Mouse (Mus musculus): ENCODE data around the gene Fut1. TPM values are rescaled to one million over a fixed set of nuclear protein-coding genes. Genes with fewer than 3 reads are reported as not detected.

Fut1 gene
- polyA plus RNA-seq, 1 experiment from 2014 or later: not detected

- no peak overlapping the region for H3K4me2 ChIP-seq
- H3K36me3 ChIP-seq: no peaks in the 10 kb centered on the region
- no peaks in the 10 kb centered on the region for H3K9me3 ChIP-seq
- WGBS: 73% methylated on average over 1 of the region's 1 CpGs
- no peak overlapping the region for H3K4me3 ChIP-seq
- H3K9ac ChIP-seq: no peak overlapping the region
- H3K27me3 ChIP-seq (replicated peaks): peaks cover 1% of the 10 kb centered on the region; the same call in 1 of the 2 replicates
- no peak for ATAC-seq (ENCODE audit: extremely low read depth, insufficient number of reproducible peaks, low FRiP score, low TSS enrichment)
- no peak overlapping the region for H3K27ac ChIP-seq (replicated peaks)
- H3K4me1 ChIP-seq: no peaks in the 10 kb centered on the region
Observed at GRCm38 (mm10) chr7:45609511-45609910, 7.6 kb upstream of the Fut1 start.

- no peak for ATAC-seq (ENCODE audit: extremely low read depth, insufficient number of reproducible peaks, low FRiP score, low TSS enrichment)
- no peak overlapping the region for H3K9ac ChIP-seq
- no peak overlapping the region for H3K4me2 ChIP-seq
- H3K27me3 ChIP-seq (replicated peaks): peaks cover 58% of the 10 kb centered on the region
- no peaks in the 10 kb centered on the region for H3K9me3 ChIP-seq
- H3K27ac ChIP-seq (replicated peaks): no peak overlapping the region
- no peak overlapping the region for H3K4me3 ChIP-seq
- H3K36me3 ChIP-seq: no peaks in the 10 kb centered on the region
- WGBS: 18% methylated on average over 6 of the region's 6 CpGs
- H3K4me1 ChIP-seq: peaks cover 11% of the 10 kb centered on the region
Observed at GRCm38 (mm10) chr7:45616277-45616676, 812 bp upstream of the Fut1 start.

GRCm38 (mm10) chr7:45618316-45618715 is 1.2 kb downstream of the Fut1 start:
- no peak for ATAC-seq (ENCODE audit: extremely low read depth, insufficient number of reproducible peaks, low FRiP score, low TSS enrichment)
- Histone ChIP-seq H3K4me2 (no peak overlapping the region), H3K27me3 (replicated peaks) (peaks cover 62% of the 10 kb centered on the region), H3K9me3 (no peaks in the 10 kb centered on the region), H3K27ac (replicated peaks) (no peak overlapping the region), H3K4me3 (no peak overlapping the region), H3K36me3 (no peaks in the 10 kb centered on the region), H3K9ac (no peak overlapping the region), H3K4me1 (peaks cover 16% of the 10 kb centered on the region)
- WGBS: 69% methylated on average over 5 of the region's 5 CpGs

- 76% methylated on average over 5 of the region's 5 CpGs for WGBS
- Histone ChIP-seq H3K27me3 (replicated peaks) (peaks cover 60% of the 10 kb centered on the region), H3K9me3 (no peaks in the 10 kb centered on the region), H3K27ac (replicated peaks) (no peak overlapping the region), H3K4me3 (no peak overlapping the region), H3K9ac (no peak overlapping the region), H3K36me3 (no peaks in the 10 kb centered on the region), H3K4me2 (no peak overlapping the region), H3K4me1 (peaks cover 16% of the 10 kb centered on the region)
- no peak for ATAC-seq (ENCODE audit: extremely low read depth, insufficient number of reproducible peaks, low FRiP score, low TSS enrichment)
Observed at GRCm38 (mm10) chr7:45619592-45619991, 2.5 kb downstream of the Fut1 start.

GRCm38 (mm10) chr7:45621443-45621842 is 4.4 kb downstream of the Fut1 start, which contains the start of gene Izumo1:
Gene Izumo1, plus strand, starts transcription at chr7:45621811.
- no peak within 1 kb of the TSS for H3K9ac ChIP-seq

GRCm38 (mm10) chr7:45623507-45623906 is 6.4 kb downstream of the Fut1 start:
- Histone ChIP-seq H3K27me3 (replicated peaks) (peaks cover 43% of the 10 kb centered on the region), H3K9ac (no peak overlapping the region), H3K4me2 (no peak overlapping the region), H3K36me3 (no peaks in the 10 kb centered on the region), H3K27ac (replicated peaks) (no peak overlapping the region), H3K9me3 (no peaks in the 10 kb centered on the region), H3K4me3 (no peak overlapping the region), H3K4me1 (peaks cover 9% of the 10 kb centered on the region)
- no peak for ATAC-seq (ENCODE audit: extremely low read depth, insufficient number of reproducible peaks, low FRiP score, low TSS enrichment)
- WGBS: 90% methylated on average over 11 of the region's 11 CpGs

More at GRCm38 (mm10) chr7:45621443-45621842, 4.4 kb downstream of the Fut1 start, which contains the start of gene Izumo1:
- peak within 1 kb of the TSS; percentile 44 for H3K4me2 ChIP-seq
- WGBS: 23% methylated on average over 9 of the region's 9 CpGs
- peaks cover 11% of the 10 kb centered on the region for H3K4me1 ChIP-seq
- H3K9me3 ChIP-seq: no peaks in the 10 kb centered on the region
- no peak within 1 kb of the TSS for H3K27ac ChIP-seq (replicated peaks)
- no peak for ATAC-seq (ENCODE audit: extremely low read depth, insufficient number of reproducible peaks, low FRiP score, low TSS enrichment)
- H3K4me3 ChIP-seq: peak within 1 kb of the TSS; percentile 26
- H3K27me3 ChIP-seq (replicated peaks): peaks cover 43% of the 10 kb centered on the region
- no peaks in the 10 kb centered on the region for H3K36me3 ChIP-seq

- H3K4me2 ChIP-seq: no peak overlapping the region
- H3K9me3 ChIP-seq: no peaks in the 10 kb centered on the region
- H3K9ac ChIP-seq: no peak overlapping the region
- no peaks in the 10 kb centered on the region for H3K36me3 ChIP-seq
- no peak overlapping the region for H3K4me3 ChIP-seq
- no peak for ATAC-seq (ENCODE audit: extremely low read depth, insufficient number of reproducible peaks, low FRiP score, low TSS enrichment)
- peaks cover 39% of the 10 kb centered on the region for H3K27me3 ChIP-seq (replicated peaks)
- 67% methylated on average over 3 of the region's 3 CpGs for WGBS
- no peak overlapping the region for H3K27ac ChIP-seq (replicated peaks)
- peaks cover 10% of the 10 kb centered on the region for H3K4me1 ChIP-seq
Observed at GRCm38 (mm10) chr7:45624718-45625117, 7.6 kb downstream of the Fut1 start.

GRCm38 (mm10) chr7:45625481-45625880 is 8.4 kb downstream of the Fut1 start:
- WGBS: 81% methylated on average over 8 of the region's 8 CpGs
- ATAC-seq (ENCODE audit: extremely low read depth, insufficient number of reproducible peaks, low FRiP score, low TSS enrichment): no peak

GRCm38 (mm10) chr7:45626571-45627076 is 9.5 kb downstream of the Fut1 start:
- Histone ChIP-seq H3K9me3 (no peaks in the 10 kb centered on the region), H3K4me3 (peak overlapping the region; percentile 67; the same call in 1 of the 2 replicates), H3K36me3 (no peaks in the 10 kb centered on the region), H3K4me1 (peaks cover 8% of the 10 kb centered on the region), H3K4me2 (peak overlapping the region; percentile 13), H3K27me3 (replicated peaks) (peaks cover 51% of the 10 kb centered on the region), H3K9ac (peak overlapping the region; percentile 90; the same call in 1 of the 2 replicates), H3K27ac (replicated peaks) (peak overlapping the region; percentile 90)
- no peak for ATAC-seq (ENCODE audit: extremely low read depth, insufficient number of reproducible peaks, low FRiP score, low TSS enrichment)
- WGBS: 74% methylated on average over 7 of the region's 7 CpGs

More at GRCm38 (mm10) chr7:45625481-45625880, 8.4 kb downstream of the Fut1 start:
- H3K9me3 ChIP-seq: no peaks in the 10 kb centered on the region
- H3K4me3 ChIP-seq: no peak overlapping the region
- H3K4me1 ChIP-seq: peaks cover 10% of the 10 kb centered on the region
- no peaks in the 10 kb centered on the region for H3K36me3 ChIP-seq
- H3K27ac ChIP-seq (replicated peaks): no peak overlapping the region
- no peak overlapping the region for H3K4me2 ChIP-seq
- no peak overlapping the region for H3K9ac ChIP-seq
- H3K27me3 ChIP-seq (replicated peaks): peaks cover 40% of the 10 kb centered on the region

- peaks cover 57% of the 10 kb centered on the region for H3K27me3 ChIP-seq (replicated peaks)
- H3K4me3 ChIP-seq: peak within 1 kb of the TSS; percentile 67
- H3K4me2 ChIP-seq: peak within 1 kb of the TSS; percentile 95
- H3K36me3 ChIP-seq: no peaks in the 10 kb centered on the region
- WGBS: 52% methylated on average over 9 of the region's 9 CpGs
- peak within 1 kb of the TSS; percentile 90 for H3K9ac ChIP-seq
- peak; percentile 40; the same call in 1 of the 2 replicates for ATAC-seq (ENCODE audit: extremely low read depth, insufficient number of reproducible peaks, low FRiP score, low TSS enrichment)
- H3K9me3 ChIP-seq: no peaks in the 10 kb centered on the region
- H3K4me1 ChIP-seq: peaks cover 9% of the 10 kb centered on the region
- H3K27ac ChIP-seq (replicated peaks): peak within 1 kb of the TSS; percentile 90
Observed at GRCm38 (mm10) chr7:45627261-45627660, 10.2 kb downstream of the Fut1 start, which contains the start of gene Rasip1. Gene Rasip1, plus strand, starts transcription at chr7:45627488.

- peak overlapping the region; percentile 90 for H3K27ac ChIP-seq (replicated peaks)
- peak; percentile 33; the same call in 1 of the 2 replicates for ATAC-seq (ENCODE audit: extremely low read depth, insufficient number of reproducible peaks, low FRiP score, low TSS enrichment)
- H3K36me3 ChIP-seq: peaks cover under 1% of the 10 kb centered on the region; the same call in 1 of the 2 replicates
- 1% methylated on average over 91 of the region's 105 CpGs for WGBS
- H3K9ac ChIP-seq: peak overlapping the region; percentile 90
- H3K4me2 ChIP-seq: peak overlapping the region; percentile 95
- H3K4me1 ChIP-seq: peaks cover 23% of the 10 kb centered on the region
- H3K9me3 ChIP-seq: no peaks in the 10 kb centered on the region
- H3K27me3 ChIP-seq (replicated peaks): peaks cover 53% of the 10 kb centered on the region
- peak overlapping the region; percentile 67 for H3K4me3 ChIP-seq
Observed at GRCm38 (mm10) chr7:45628364-45629294, 11.5 kb downstream of the Fut1 start.
